Comparison of ENCODE assay signal across 9 mouse cellular contexts in genomic region chr10:124528175-124528574, GRCm38 (mm10).
ATAC-seq and TF ChIP-seq lines count a peak whose summit lies in the region.
"Had no signal": no experiment of that assay in that cellular context is flagged by ENCODE, and none has a peak within 500 bp of the region (broad histone marks: within the 10 kb centered on the region; RNA-seq: fewer than 3 reads in every experiment).

No protein-coding gene starts in this region.

- no peaks in the 10 kb centered on the region for H3K4me1 ChIP-seq in intestine, embryonic 15.5 days (replicated peaks)
- no peaks in the 10 kb centered on the region for H3K4me1 ChIP-seq in intestine, postnatal 0 days (replicated peaks; ENCODE audit: control insufficient read depth, insufficient read depth, low read length)
- H3K4me1 ChIP-seq in intestine, embryonic 16.5 days (ENCODE audit: control insufficient read depth, insufficient read depth, low read length) = no peaks in the 10 kb centered on the region
- H3K4me1 ChIP-seq in liver, embryonic 12.5 days = no peaks in the 10 kb centered on the region

- 41% methylated on average over 4 of the region's 4 CpGs for WGBS in intestine, embryonic 15.5 days
- WGBS in intestine, postnatal 0 days = 25% methylated on average over 4 of the region's 4 CpGs
- 42% methylated on average over 4 of the region's 4 CpGs for WGBS in intestine, embryonic 16.5 days
- 52% methylated on average over 4 of the region's 4 CpGs for WGBS in liver, embryonic 12.5 days (ENCODE audit: insufficient replicate concordance)

- H3K27ac ChIP-seq in intestine, embryonic 15.5 days = no peak overlapping the region
- H3K27ac ChIP-seq in intestine, postnatal 0 days (ENCODE audit: low read depth, low read length) = no peak overlapping the region
- H3K27ac ChIP-seq in intestine, embryonic 16.5 days (ENCODE audit: low read length) = no peak overlapping the region
- no peak overlapping the region for H3K27ac ChIP-seq in liver, embryonic 12.5 days

- no peak overlapping the region for H3K4me2 ChIP-seq in intestine, embryonic 15.5 days (replicated peaks)
- H3K4me2 ChIP-seq in intestine, postnatal 0 days (replicated peaks; ENCODE audit: low read depth) = no peak overlapping the region
- H3K4me2 ChIP-seq in intestine, embryonic 16.5 days (ENCODE audit: low read depth, low read length) = no peak overlapping the region
- no peak overlapping the region for H3K4me2 ChIP-seq in liver, embryonic 12.5 days

- peak; percentile 59 for ATAC-seq in intestine, embryonic 15.5 days
- ATAC-seq in intestine, postnatal 0 days = no peak
- peak; percentile 63 for ATAC-seq in intestine, embryonic 16.5 days
- no peak for ATAC-seq in liver, embryonic 12.5 days
- ATAC-seq: activated CD4-positive, CD25-positive, alpha-beta regulatory T cell, adult 4 months; CD4-positive, CD25-positive, alpha-beta regulatory T cell, adult 4 months; Patski had no signal

- TF ChIP-seq CTCF in intestine, postnatal 0 days (IDR thresholded peaks at IDR 0.05; ENCODE audit: low read depth) = no peak

- H3K36me3 ChIP-seq in intestine, embryonic 15.5 days = no peaks in the 10 kb centered on the region
- H3K36me3 ChIP-seq in intestine, postnatal 0 days (ENCODE audit: control insufficient read depth, insufficient read depth) = no peaks in the 10 kb centered on the region
- H3K36me3 ChIP-seq in intestine, embryonic 16.5 days (ENCODE audit: control insufficient read depth, insufficient read depth, low read length) = no peaks in the 10 kb centered on the region
- no peaks in the 10 kb centered on the region for H3K36me3 ChIP-seq in liver, embryonic 12.5 days
- H3K36me3 ChIP-seq: G1E had no signal

- H3K9ac ChIP-seq in intestine, embryonic 15.5 days = no peak overlapping the region
- H3K9ac ChIP-seq in intestine, postnatal 0 days (ENCODE audit: low read depth, low read length) = no peak overlapping the region
- no peak overlapping the region for H3K9ac ChIP-seq in intestine, embryonic 16.5 days (ENCODE audit: low read depth, low read length)
- no peak overlapping the region for H3K9ac ChIP-seq in liver, embryonic 12.5 days

- no peaks in the 10 kb centered on the region for H3K27me3 ChIP-seq in intestine, embryonic 15.5 days (replicated peaks)
- no peaks in the 10 kb centered on the region for H3K27me3 ChIP-seq in intestine, postnatal 0 days (replicated peaks; ENCODE audit: control insufficient read depth, insufficient read depth, low read length)
- no peaks in the 10 kb centered on the region for H3K27me3 ChIP-seq in intestine, embryonic 16.5 days (replicated peaks; ENCODE audit: control insufficient read depth, insufficient read depth, low read length)
- H3K27me3 ChIP-seq in liver, embryonic 12.5 days (replicated peaks) = no peaks in the 10 kb centered on the region
- H3K27me3 ChIP-seq: CH12.LX, Patski had no signal

- H3K9me3 ChIP-seq in intestine, embryonic 15.5 days = no peaks in the 10 kb centered on the region
- H3K9me3 ChIP-seq in intestine, postnatal 0 days (ENCODE audit: control insufficient read depth) = no peaks in the 10 kb centered on the region
- no peaks in the 10 kb centered on the region for H3K9me3 ChIP-seq in intestine, embryonic 16.5 days (ENCODE audit: control insufficient read depth, low read length)
- 0 out of 2 replicates have a peak, but pooled peaks cover 3% of the 10 kb centered on the region for H3K9me3 ChIP-seq in liver, embryonic 12.5 days (replicated peaks)

- no peak overlapping the region for H3K4me3 ChIP-seq in intestine, embryonic 15.5 days (replicated peaks)
- H3K4me3 ChIP-seq in intestine, postnatal 0 days (ENCODE audit: low read depth, low read length) = no peak overlapping the region
- H3K4me3 ChIP-seq in intestine, embryonic 16.5 days (ENCODE audit: low read length) = no peak overlapping the region
- no peak overlapping the region for H3K4me3 ChIP-seq in liver, embryonic 12.5 days

Comparison
In these comparisons a context has a peak if more than half of its experiments do, and no peak if none do; other contexts are left out.
1. ATAC-seq: peak in intestine, embryonic 15.5 days (single experiment) and intestine, embryonic 16.5 days (single experiment); none in intestine, postnatal 0 days (single experiment) and liver, embryonic 12.5 days (single experiment).